Mouse (Mus musculus): ENCODE data around the gene Cwc25. TPM values are rescaled to one million over a fixed set of nuclear protein-coding genes. Genes with fewer than 3 reads are reported as not detected.
"Not testable (repeated sequence)": the region's sequence is repeated elsewhere in the genome, so short reads cannot be mapped to it uniquely, and the experiment has no call there.

The Cwc25 gene
- polyA plus RNA-seq, 1 experiment = 14.6 TPM

GRCm38 (mm10) chr11:97736645-97737044 lies 29.7 kb downstream of the Cwc25 start:
- Histone ChIP-seq H3K4me3 (replicated peaks) (no peak overlapping the region), H3K27me3 (replicated peaks) (no peaks in the 10 kb centered on the region), H3K9me3 (no peaks in the 10 kb centered on the region), H3K4me1 (peaks cover 84% of the 10 kb centered on the region), H3K36me3 (replicated peaks; ENCODE audit: low read length) (peaks cover 66% of the 10 kb centered on the region)
- TF ChIP-seq FLI1 (IDR thresholded peaks at IDR 0.05; ENCODE audit: low read length) (no peak), GATA1 (IDR thresholded peaks at IDR 0.05; ENCODE audit: borderline replicate concordance, low read length) (no peak)

- H3K27me3 ChIP-seq (replicated peaks); H3K4me3 ChIP-seq (replicated peaks); H3K9me3 ChIP-seq: not testable (repeated sequence)
- Histone ChIP-seq H3K36me3 (replicated peaks; ENCODE audit: low read length) (peaks cover 74% of the 10 kb centered on the region), H3K4me1 (peaks cover 85% of the 10 kb centered on the region)
These were observed 31.5 kb downstream of the Cwc25 start for GRCm38 (mm10) chr11:97734810-97735209.

- peak overlapping the region; percentile 74 for H3K4me3 ChIP-seq (replicated peaks)
- no peaks in the 10 kb centered on the region for H3K27me3 ChIP-seq (replicated peaks)
- peaks cover 74% of the 10 kb centered on the region for H3K36me3 ChIP-seq (replicated peaks; ENCODE audit: low read length)
- H3K4me1 ChIP-seq = peaks cover 91% of the 10 kb centered on the region
- H3K9me3 ChIP-seq = no peaks in the 10 kb centered on the region
- TF ChIP-seq FLI1 (IDR thresholded peaks at IDR 0.05; ENCODE audit: low read length) = no peak
- no peak for TF ChIP-seq GATA1 (IDR thresholded peaks at IDR 0.05; ENCODE audit: borderline replicate concordance, low read length)
These were observed 32.7 kb downstream of the Cwc25 start for GRCm38 (mm10) chr11:97733689-97734088.

- H3K9me3 ChIP-seq = no peaks in the 10 kb centered on the region; the same call in 1 of the 2 replicates
- H3K36me3 ChIP-seq (replicated peaks; ENCODE audit: low read length) = peaks cover 95% of the 10 kb centered on the region
- peak overlapping the region; percentile 90 for H3K4me3 ChIP-seq (replicated peaks)
- H3K4me1 ChIP-seq = peaks cover 93% of the 10 kb centered on the region
- no peaks in the 10 kb centered on the region for H3K27me3 ChIP-seq (replicated peaks)
- TF ChIP-seq GATA1 (IDR thresholded peaks at IDR 0.05; ENCODE audit: borderline replicate concordance, low read length) = no peak
- no peak for TF ChIP-seq FLI1 (IDR thresholded peaks at IDR 0.05; ENCODE audit: low read length)
These were observed 37.6 kb downstream of the Cwc25 start for GRCm38 (mm10) chr11:97728730-97729129.

- Histone ChIP-seq H3K4me1 (peaks cover 93% of the 10 kb centered on the region), H3K9me3 (no peaks in the 10 kb centered on the region; the same call in 1 of the 2 replicates), H3K36me3 (replicated peaks; ENCODE audit: low read length) (peaks cover 96% of the 10 kb centered on the region), H3K27me3 (replicated peaks) (no peaks in the 10 kb centered on the region), H3K4me3 (replicated peaks) (peak overlapping the region; percentile 90)
- TF ChIP-seq GATA1 (IDR thresholded peaks at IDR 0.05; ENCODE audit: borderline replicate concordance, low read length) (no peak), FLI1 (IDR thresholded peaks at IDR 0.05; ENCODE audit: low read length) (peak; percentile 57; the same call in 1 of the 2 replicates)
These were observed 38.0 kb downstream of the Cwc25 start for GRCm38 (mm10) chr11:97728311-97728710.

- TF ChIP-seq FLI1 (IDR thresholded peaks at IDR 0.05; ENCODE audit: low read length) = no peak
- no peak for TF ChIP-seq GATA1 (IDR thresholded peaks at IDR 0.05; ENCODE audit: borderline replicate concordance, low read length)
- Histone ChIP-seq H3K36me3 (replicated peaks; ENCODE audit: low read length) (peaks cover 97% of the 10 kb centered on the region), H3K4me3 (replicated peaks) (peak overlapping the region; percentile 81), H3K27me3 (replicated peaks) (no peaks in the 10 kb centered on the region), H3K9me3 (peaks cover 14% of the 10 kb centered on the region), H3K4me1 (peaks cover 84% of the 10 kb centered on the region)
These were observed 42.6 kb downstream of the Cwc25 start for GRCm38 (mm10) chr11:97723709-97724108.

- H3K4me3 ChIP-seq (replicated peaks) = no peak overlapping the region
- peaks cover 78% of the 10 kb centered on the region for H3K4me1 ChIP-seq
- H3K9me3 ChIP-seq = peaks cover 14% of the 10 kb centered on the region
- no peaks in the 10 kb centered on the region for H3K27me3 ChIP-seq (replicated peaks)
- TF ChIP-seq FLI1 (IDR thresholded peaks at IDR 0.05; ENCODE audit: low read length) = no peak
- TF ChIP-seq GATA1 (IDR thresholded peaks at IDR 0.05; ENCODE audit: borderline replicate concordance, low read length) = no peak
- peaks cover 97% of the 10 kb centered on the region for H3K36me3 ChIP-seq (replicated peaks; ENCODE audit: low read length)
These were observed 45.0 kb downstream of the Cwc25 start for GRCm38 (mm10) chr11:97721338-97721737.

GRCm38 (mm10) chr11:97719041-97719440 lies 47.3 kb downstream of the Cwc25 start:
- H3K36me3 ChIP-seq (replicated peaks; ENCODE audit: low read length) = peaks cover 98% of the 10 kb centered on the region
- no peaks in the 10 kb centered on the region for H3K27me3 ChIP-seq (replicated peaks)
- H3K4me1 ChIP-seq = peaks cover 67% of the 10 kb centered on the region
- H3K4me3 ChIP-seq (replicated peaks) = no peak overlapping the region
- H3K9me3 ChIP-seq = peaks cover 18% of the 10 kb centered on the region
- TF ChIP-seq FLI1 (IDR thresholded peaks at IDR 0.05; ENCODE audit: low read length) (no peak), GATA1 (IDR thresholded peaks at IDR 0.05; ENCODE audit: borderline replicate concordance, low read length) (no peak)

GRCm38 (mm10) chr11:97718281-97718860 lies 48.0 kb downstream of the Cwc25 start:
- peaks cover 98% of the 10 kb centered on the region for H3K36me3 ChIP-seq (replicated peaks; ENCODE audit: low read length)
- peaks cover 65% of the 10 kb centered on the region for H3K4me1 ChIP-seq

GRCm38 (mm10) chr11:97717369-97718280 lies 48.7 kb downstream of the Cwc25 start:
- no peak for TF ChIP-seq GATA1 (IDR thresholded peaks at IDR 0.05; ENCODE audit: borderline replicate concordance, low read length)
- TF ChIP-seq FLI1 (IDR thresholded peaks at IDR 0.05; ENCODE audit: low read length) = no peak
- H3K4me1 ChIP-seq = peaks cover 62% of the 10 kb centered on the region
- peaks cover 99% of the 10 kb centered on the region for H3K36me3 ChIP-seq (replicated peaks; ENCODE audit: low read length)
- peak overlapping the region; percentile 67 for H3K4me3 ChIP-seq (replicated peaks)
- peaks cover 17% of the 10 kb centered on the region for H3K9me3 ChIP-seq
- no peaks in the 10 kb centered on the region for H3K27me3 ChIP-seq (replicated peaks)

More at GRCm38 (mm10) chr11:97718281-97718860, 48.0 kb downstream of the Cwc25 start:
- Histone ChIP-seq H3K4me3 (replicated peaks) (peak overlapping the region; percentile 81), H3K27me3 (replicated peaks) (no peaks in the 10 kb centered on the region), H3K9me3 (peaks cover 18% of the 10 kb centered on the region)
- TF ChIP-seq GATA1 (IDR thresholded peaks at IDR 0.05; ENCODE audit: borderline replicate concordance, low read length) (no peak), FLI1 (IDR thresholded peaks at IDR 0.05; ENCODE audit: low read length) (no peak)

Data from megakaryocyte, embryonic 14.5 days (primary cell).